Mouse (Mus musculus) heart, adult 2 months (tissue): ENCODE measurements at regions not wholly inside any gene's neighbourhood (a gene's known extent, or its start where the extent isn't known, plus 50 kb on each side); places are given as distances from the start of the nearest gene placed in this dataset.

Experiments
- DNase-seq, 2 experiments: peaks; one replicate each; pipeline ENCODE4 v3.0.0; 2021
- H3K27ac ChIP-seq: fragments of 200-600 bp; 2 replicates; pipeline ENCODE4 v1.8.1; 2022
- H3K27me3 ChIP-seq: fragments of 200-500 bp; 2 replicates; pipeline ENCODE4 v1.6.1; 2012; ENCODE audit warnings: mild to moderate bottlenecking, low read length, inconsistent platforms, mixed read lengths; ENCODE audit not compliant: control insufficient read depth, insufficient read depth
- H3K36me3 ChIP-seq: fragments of 200-500 bp; 2 replicates; pipeline ENCODE4 v1.6.1; 2012; ENCODE audit warnings: low read length, inconsistent platforms; ENCODE audit not compliant: control insufficient read depth, insufficient read depth
- H3K4me1 ChIP-seq: fragments of 200-500 bp; 2 replicates; pipeline ENCODE4 v1.6.1; 2011; ENCODE audit warnings: low read length; ENCODE audit not compliant: control insufficient read depth, insufficient read depth
- H3K4me3 ChIP-seq: fragments of 200-600 bp; 2 replicates; pipeline ENCODE4 v1.8.1; 2022
- H3K79me2 ChIP-seq: fragments of 200-500 bp; replicated peaks from 2 replicates; pipeline ENCODE4 v1.6.1; 2012; ENCODE audit warnings: mild to moderate bottlenecking, inconsistent platforms, low read length, moderate library complexity, mixed read lengths; ENCODE audit not compliant: control insufficient read depth, insufficient read depth
- H3K9ac ChIP-seq: fragments of 200-500 bp; 2 replicates; pipeline ENCODE4 v1.6.1; 2012; ENCODE audit warnings: low read depth, mild to moderate bottlenecking, control low read depth, inconsistent platforms, low read length, mixed read lengths
- CTCF ChIP-seq: fragments of 200-600 bp; IDR thresholded peaks from 2 replicates; pipeline ENCODE4 v1.8.1; 2022; ENCODE audit warnings: antibody characterized with exemption, mild to moderate bottlenecking, moderate library complexity
- EP300 ChIP-seq: fragments of 200-500 bp; IDR thresholded peaks from 2 replicates; pipeline ENCODE4 v1.6.1; 2011; ENCODE audit warnings: low read depth, low read length, control low read depth; ENCODE audit not compliant: insufficient read depth
- POLR2A ChIP-seq: fragments of 200-500 bp; IDR thresholded peaks from 2 replicates; pipeline ENCODE4 v1.6.1; 2011; ENCODE audit warnings: mild to moderate bottlenecking, low read depth, low read length, control low read depth; ENCODE audit not compliant: insufficient read depth
- WGBS: fragments of 180-500 bp; shearing (Covaris S2); methylation state at CpG from one replicate; pipeline ENCODE4 v1.1.7; 2018; 5-methylcytosine and 5-hydroxymethylcytosine counted together
- intact Hi-C: fragments of 180-260 bp; cut with DNase I; formaldehyde crosslinking; loops from one replicate; pipeline ENCODE4 v1.15.1; 2025

DNA sequence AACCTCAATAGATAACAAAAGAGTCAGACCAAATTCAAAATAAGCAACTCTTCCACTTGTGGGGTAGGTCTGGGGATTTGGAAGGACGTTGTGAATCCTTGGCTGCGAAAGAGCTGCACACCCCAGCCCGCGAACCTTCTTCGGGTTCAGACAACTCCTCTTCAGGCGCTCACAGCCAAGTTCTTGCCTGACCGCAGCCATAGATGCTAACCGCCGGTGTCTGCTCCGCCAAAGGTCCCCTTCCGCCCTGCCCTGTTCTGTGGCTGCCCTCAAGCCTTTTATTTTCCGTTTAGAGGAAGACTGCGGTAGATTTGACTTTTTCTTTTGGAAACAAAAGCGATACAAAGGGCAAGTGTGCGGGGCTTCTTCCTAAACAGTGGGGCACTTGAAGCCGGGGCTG is 68.6 kb upstream of the Hnrnpk start:
- Histone ChIP-seq H3K9ac (no peak overlapping the region), H3K4me1 (no peaks in the 10 kb centered on the region), H3K27ac (no peak overlapping the region), H3K79me2 (no peaks in the 10 kb centered on the region), H3K27me3 (no peaks in the 10 kb centered on the region), H3K36me3 (no peaks in the 10 kb centered on the region), H3K4me3 (peak overlapping the region; percentile 26)
- WGBS, result 11% methylated on average over 16 of the region's 16 CpGs
- no peak for TF ChIP-seq EP300
- no peak for TF ChIP-seq POLR2A
- TF ChIP-seq CTCF, result no peak
- intact Hi-C loops, result no loop called here
- peak in 1 of 2 experiments; percentile 19 for DNase-seq

DNA sequence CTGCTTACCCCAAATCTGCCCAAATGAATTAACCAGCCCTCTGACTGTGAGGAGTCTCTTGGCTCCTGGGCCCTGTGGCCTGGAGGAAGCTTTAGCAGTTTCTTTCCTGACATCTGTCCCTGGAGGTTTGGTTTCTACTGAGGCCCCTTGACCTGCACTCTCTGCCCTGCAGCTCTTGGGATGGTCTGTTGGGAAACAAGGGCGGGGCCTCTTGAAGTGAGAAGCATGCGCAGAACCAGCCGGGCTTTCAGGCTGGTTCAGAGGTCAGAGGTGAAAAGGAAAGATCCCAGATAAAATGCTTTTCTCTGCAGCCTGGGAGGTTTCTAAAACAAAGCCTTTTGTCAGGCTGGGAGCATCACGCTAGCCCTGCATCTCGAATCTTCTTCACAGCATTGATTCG is 66.6 kb upstream of the Hnrnpk start:
- Histone ChIP-seq H3K4me1 (no peaks in the 10 kb centered on the region), H3K27me3 (no peaks in the 10 kb centered on the region), H3K27ac (no peak overlapping the region), H3K79me2 (no peaks in the 10 kb centered on the region), H3K36me3 (no peaks in the 10 kb centered on the region), H3K9ac (no peak overlapping the region), H3K4me3 (no peak overlapping the region)
- intact Hi-C loops, result no loop called here
- 61% methylated on average over 6 of the region's 6 CpGs for WGBS
- TF ChIP-seq CTCF (no peak), EP300 (no peak), POLR2A (no peak)
- DNase-seq, result peak in 1 of 2 experiments; percentile 46

DNA sequence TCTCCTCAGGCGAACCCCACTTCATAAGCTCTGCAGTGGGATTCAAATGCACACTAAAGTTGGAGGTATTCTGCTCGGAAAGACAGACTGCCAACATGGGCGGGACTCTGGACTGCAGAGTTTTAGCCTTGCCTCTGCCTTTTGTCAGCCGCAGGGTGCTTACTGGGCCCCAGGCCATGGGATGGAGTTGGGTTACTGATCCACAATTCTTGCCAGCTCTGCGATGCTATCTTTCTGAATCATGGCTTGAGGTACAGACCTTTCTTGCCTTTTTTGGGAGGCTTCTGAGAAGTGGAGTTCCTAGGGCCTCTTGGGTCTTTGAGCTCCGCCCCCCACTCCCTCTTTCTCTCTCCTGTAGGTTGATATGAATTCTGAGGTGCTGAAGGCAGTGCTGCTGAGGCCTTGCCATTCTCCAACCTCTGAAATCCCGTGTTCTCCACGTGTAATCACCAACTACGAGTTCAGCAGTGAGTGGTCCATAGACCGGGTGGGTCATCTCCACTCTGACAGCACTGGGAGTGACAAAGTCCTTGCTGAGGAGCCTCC is 64.0 kb upstream of the Hnrnpk start:
- Histone ChIP-seq H3K4me1 (no peaks in the 10 kb centered on the region), H3K27me3 (no peaks in the 10 kb centered on the region), H3K9ac (no peak overlapping the region), H3K27ac (no peak overlapping the region), H3K79me2 (no peaks in the 10 kb centered on the region), H3K4me3 (no peak overlapping the region), H3K36me3 (no peaks in the 10 kb centered on the region)
- intact Hi-C loops, result no loop called here
- WGBS, result 74% methylated on average over 10 of the region's 10 CpGs
- no peak for DNase-seq
- no peak for TF ChIP-seq CTCF
- TF ChIP-seq EP300, result no peak
- TF ChIP-seq POLR2A, result no peak

DNA sequence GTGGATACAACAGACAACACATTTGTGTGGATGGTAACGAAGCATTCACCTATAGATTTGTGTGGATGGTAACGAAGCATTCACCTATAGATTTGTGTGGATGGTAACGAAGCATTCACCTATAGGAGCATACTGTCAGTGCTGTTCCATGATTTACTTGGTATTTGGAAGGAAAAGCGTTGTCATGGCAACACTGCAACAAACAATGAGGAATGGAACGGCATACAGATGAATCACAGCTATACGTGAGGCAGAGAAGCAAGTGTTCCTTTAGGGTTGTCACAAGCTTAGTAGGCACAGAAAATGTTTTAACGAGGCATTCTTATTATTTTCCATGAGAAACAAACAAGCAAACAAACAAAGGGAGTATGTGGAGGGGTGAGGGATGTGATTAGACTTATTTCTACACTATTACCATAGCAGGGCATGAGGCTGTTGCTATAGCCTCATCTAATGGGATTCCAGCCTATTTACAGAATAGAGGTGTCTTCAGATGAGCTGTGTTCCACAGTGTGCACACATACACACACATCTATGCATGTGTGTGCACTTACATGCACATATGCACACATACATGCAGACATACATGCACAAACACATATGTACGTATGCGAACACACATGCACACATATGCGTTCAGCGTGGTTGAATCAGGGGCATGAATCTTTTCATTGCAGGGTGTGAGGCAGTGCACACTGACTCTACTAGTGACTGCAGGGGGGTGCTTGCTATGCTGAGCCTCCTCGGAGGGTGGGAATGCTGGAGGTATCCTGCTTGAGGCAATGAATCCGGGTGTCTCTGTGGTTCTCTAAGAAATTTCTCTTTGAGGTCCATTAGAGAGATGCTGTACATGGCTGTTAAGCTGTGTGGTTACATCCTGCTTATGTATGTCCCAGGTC is 62.3 kb upstream of the Hnrnpk start:
- intact Hi-C loops, result no loop called here
- DNase-seq, result no peak
- H3K4me1 ChIP-seq, result no peaks in the 10 kb centered on the region
- TF ChIP-seq POLR2A (no peak), CTCF (no peak)
- WGBS, result 79% methylated on average over 13 of the region's 13 CpGs
- no peaks in the 10 kb centered on the region for H3K79me2 ChIP-seq
- H3K36me3 ChIP-seq, result no peaks in the 10 kb centered on the region
- no peak overlapping the region for H3K9ac ChIP-seq
- no peak overlapping the region for H3K4me3 ChIP-seq
- no peak overlapping the region for H3K27ac ChIP-seq
- H3K27me3 ChIP-seq, result no peaks in the 10 kb centered on the region
